Mouse (Mus musculus): ENCODE data around the gene Bach2.

Gene Bach2

GRCm38 (mm10) chr4:32405149-32405882 is 166.7 kb downstream of the Bach2 start:
- DNase-seq, result no peak

GRCm38 (mm10) chr4:32405985-32406384 is 167.4 kb downstream of the Bach2 start:
- no peak for DNase-seq

GRCm38 (mm10) chr4:32408535-32408934 is 169.9 kb downstream of the Bach2 start:
- no peak for DNase-seq

- DNase-seq, result no peak
Measured at GRCm38 (mm10) chr4:32409116-32409880, 170.7 kb downstream of the Bach2 start.

GRCm38 (mm10) chr4:32413063-32413462 is 174.5 kb downstream of the Bach2 start:
- no peak for DNase-seq

GRCm38 (mm10) chr4:32413505-32413904 is 174.9 kb downstream of the Bach2 start:
- DNase-seq, result no peak

- no peak for DNase-seq
Measured at GRCm38 (mm10) chr4:32414959-32415358, 176.4 kb downstream of the Bach2 start.

- DNase-seq, result no peak
Measured at GRCm38 (mm10) chr4:32417939-32418338, 179.3 kb downstream of the Bach2 start.

GRCm38 (mm10) chr4:32421570-32421969 is 183.0 kb downstream of the Bach2 start:
- no peak for DNase-seq

GRCm38 (mm10) chr4:32422427-32422826 is 183.8 kb downstream of the Bach2 start:
- no peak for DNase-seq

GRCm38 (mm10) chr4:32423667-32424066 is 185.1 kb downstream of the Bach2 start:
- DNase-seq, result no peak

GRCm38 (mm10) chr4:32424434-32424833 is 185.8 kb downstream of the Bach2 start:
- DNase-seq, result no peak

- no peak for DNase-seq
Measured at GRCm38 (mm10) chr4:32425060-32425459, 186.5 kb downstream of the Bach2 start.

GRCm38 (mm10) chr4:32425641-32426040 is 187.0 kb downstream of the Bach2 start:
- DNase-seq, result no peak

GRCm38 (mm10) chr4:32426779-32427577 is 188.4 kb downstream of the Bach2 start:
- no peak for DNase-seq

GRCm38 (mm10) chr4:32428738-32429137 is 190.1 kb downstream of the Bach2 start:
- DNase-seq, result no peak

GRCm38 (mm10) chr4:32430136-32430535 is 191.5 kb downstream of the Bach2 start:
- no peak for DNase-seq

GRCm38 (mm10) chr4:32430981-32431380 is 192.4 kb downstream of the Bach2 start:
- DNase-seq, result peak; percentile 37

GRCm38 (mm10) chr4:32432271-32432781 is 193.7 kb downstream of the Bach2 start:
- DNase-seq, result peak; percentile 64

- DNase-seq, result no peak
Measured at GRCm38 (mm10) chr4:32432945-32433344, 194.3 kb downstream of the Bach2 start.

GRCm38 (mm10) chr4:32434612-32435011 is 196.0 kb downstream of the Bach2 start:
- DNase-seq, result no peak

GRCm38 (mm10) chr4:32439974-32440739 is 201.6 kb downstream of the Bach2 start:
- DNase-seq, result peak; percentile 47

- no peak for DNase-seq
Measured at GRCm38 (mm10) chr4:32440740-32441072, 202.1 kb downstream of the Bach2 start.

Measured in cerebellum, adult 11-12 months (tissue).